Mouse (Mus musculus): ENCODE measurements around the gene Kpnb1.
A peak's percentile ranks its signal among the peaks of the same experiment; 100 is the strongest.

Kpnb1 gene

DNA sequence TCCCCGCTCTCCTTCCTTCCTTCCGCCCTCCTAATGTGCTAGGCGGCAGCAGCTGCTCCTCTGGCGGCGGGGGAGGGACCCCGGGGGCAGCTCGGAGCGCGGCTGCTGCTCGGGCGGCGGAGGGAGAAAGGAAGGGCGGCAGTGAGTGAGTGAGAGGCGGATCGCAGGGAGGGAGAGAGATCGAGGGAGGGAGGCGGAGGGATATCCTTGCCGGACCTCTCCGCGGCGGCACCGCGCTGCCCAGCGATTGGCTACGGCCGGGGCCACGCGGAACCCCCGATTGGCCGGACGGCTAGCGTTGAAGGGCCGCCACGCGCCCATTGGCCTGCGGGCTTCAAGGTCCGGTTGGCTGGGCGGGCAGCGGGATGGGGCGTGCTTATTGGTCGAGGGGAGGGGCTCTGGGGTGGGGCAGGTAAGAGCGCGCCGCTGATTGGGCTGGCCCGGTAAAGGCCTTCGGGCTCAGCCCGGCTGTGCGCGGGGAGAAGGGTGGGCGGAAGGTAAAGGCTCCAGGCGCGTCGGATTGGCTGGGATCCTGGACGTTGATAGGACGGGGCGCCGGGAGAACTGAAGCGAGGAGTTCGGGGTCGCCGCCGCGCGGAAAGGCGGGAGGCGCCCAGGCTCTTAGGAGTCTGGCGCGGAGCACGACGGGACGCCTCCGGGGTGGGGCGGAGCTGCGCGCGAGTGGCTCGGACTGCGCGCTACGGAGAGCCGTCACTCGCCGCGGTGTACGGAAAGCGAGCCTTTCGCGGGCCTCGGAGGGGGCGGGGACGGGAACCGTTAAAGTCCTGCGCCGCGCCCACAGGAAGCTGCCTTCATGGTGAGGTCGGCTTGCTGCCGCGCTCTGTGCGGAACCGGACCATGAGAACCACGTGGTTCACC, at the start of gene Kpnb1:
Gene Kpnb1, minus strand, starts transcription at position 118 of the 879 bp plus-strand sequence.
- peak; percentile 64; the same call in 1 of the 2 replicates for TF ChIP-seq GATA4 (IDR thresholded peaks at IDR 0.05; ENCODE audit: insufficient replicate concordance, low read length)

DNA sequence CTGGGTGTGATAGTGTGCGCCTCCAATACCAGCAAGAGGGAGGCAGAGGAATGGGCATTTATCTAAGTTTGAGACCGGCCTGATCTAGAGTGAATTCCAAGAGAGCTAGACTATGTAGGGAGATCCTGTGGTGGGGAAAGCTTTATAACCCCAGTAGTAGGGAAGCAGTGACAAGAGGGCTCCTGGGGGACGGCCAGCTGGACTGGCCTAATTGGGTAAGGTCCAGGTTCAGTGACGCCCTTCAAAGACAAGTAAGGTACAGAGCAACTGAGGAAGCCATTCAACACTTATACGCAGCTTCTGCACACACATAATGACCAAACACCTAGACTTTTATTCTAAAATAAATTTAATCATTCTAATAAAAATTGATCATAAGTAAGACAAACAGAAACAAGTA, 44.8 kb upstream of the Kpnb1 start:
- TF ChIP-seq GATA4 (IDR thresholded peaks at IDR 0.05; ENCODE audit: insufficient replicate concordance, low read length) = no peak

DNA sequence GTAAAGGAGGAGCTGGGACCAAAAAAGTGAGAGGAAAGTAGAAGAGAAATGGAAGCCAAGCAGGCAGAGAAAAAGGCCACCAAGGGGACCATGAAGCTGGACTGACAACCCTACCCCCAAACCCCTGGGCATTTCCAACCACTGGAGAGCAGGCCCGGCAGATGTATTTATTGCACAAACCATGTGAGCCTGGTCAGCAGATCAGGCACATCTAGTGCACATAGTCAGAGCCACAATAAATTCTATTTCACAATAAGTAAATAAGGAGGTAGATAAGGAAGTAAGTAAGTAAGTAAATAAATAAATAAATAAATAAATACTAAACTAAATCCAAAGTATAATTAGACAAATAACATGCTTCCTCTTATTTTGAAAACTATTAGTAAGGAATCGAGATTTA, 41.7 kb upstream of the Kpnb1 start:
- no peak for TF ChIP-seq GATA4 (IDR thresholded peaks at IDR 0.05; ENCODE audit: insufficient replicate concordance, low read length)

DNA sequence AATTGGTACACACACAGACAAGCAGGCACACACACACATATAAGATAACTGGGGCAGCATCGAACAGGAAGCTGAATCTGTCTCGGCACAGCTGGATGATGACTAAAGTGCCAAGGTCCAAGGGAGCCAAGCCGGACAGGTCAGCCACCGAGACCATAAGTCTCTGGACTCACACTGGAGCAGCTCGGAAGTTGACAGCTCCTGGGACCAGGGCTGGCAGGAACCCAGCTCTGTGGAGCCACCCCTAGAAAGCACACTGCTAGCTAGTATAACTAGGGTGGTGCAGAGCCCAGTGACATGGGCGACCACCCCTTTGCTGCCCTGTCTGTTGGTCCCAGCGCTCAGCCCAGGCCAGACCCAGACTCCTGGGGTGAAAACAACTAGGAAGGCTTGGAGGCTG, 41.3 kb upstream of the Kpnb1 start:
- no peak for TF ChIP-seq GATA4 (IDR thresholded peaks at IDR 0.05; ENCODE audit: insufficient replicate concordance, low read length)

DNA sequence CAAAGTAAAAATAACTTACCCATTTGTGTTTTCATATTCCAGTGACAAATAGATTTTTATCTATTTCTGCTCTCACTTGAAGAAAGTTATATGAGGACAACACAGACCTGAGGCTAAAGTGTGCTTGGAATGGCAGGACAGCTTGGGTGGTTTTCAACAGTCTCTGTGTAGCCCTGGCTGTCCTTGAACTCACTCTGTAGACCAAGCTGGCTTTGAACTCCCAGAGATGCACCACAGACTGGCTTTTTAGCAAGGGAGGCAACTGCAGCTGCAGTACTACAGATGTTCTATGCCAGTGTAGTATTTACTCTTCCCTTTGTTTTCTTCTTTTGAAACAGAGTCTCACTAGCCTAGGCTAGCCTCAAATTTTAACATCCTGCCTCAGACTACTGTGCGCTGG, 38.5 kb upstream of the Kpnb1 start:
- TF ChIP-seq GATA4 (IDR thresholded peaks at IDR 0.05; ENCODE audit: insufficient replicate concordance, low read length) = no peak

DNA sequence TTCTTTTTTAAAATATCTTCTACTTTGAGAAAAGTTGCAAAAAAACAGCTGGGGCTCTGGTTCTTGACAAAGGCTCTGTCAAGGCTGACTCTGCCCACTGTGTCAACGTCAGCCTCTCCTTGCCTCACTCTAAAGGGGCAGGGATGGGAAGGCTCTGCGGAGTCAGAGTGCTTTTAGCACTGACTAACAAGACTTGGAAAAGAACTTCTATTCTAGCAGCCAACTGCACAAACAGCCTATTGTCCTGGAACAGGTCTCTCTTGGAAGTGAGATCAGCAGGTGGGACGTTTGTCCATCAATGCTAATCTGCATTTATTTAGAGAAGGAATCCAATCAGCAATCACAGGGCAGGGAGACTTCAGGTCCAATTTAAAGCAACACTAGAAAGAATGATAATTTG, 35.8 kb upstream of the Kpnb1 start:
- no peak for TF ChIP-seq GATA4 (IDR thresholded peaks at IDR 0.05; ENCODE audit: insufficient replicate concordance, low read length)

DNA sequence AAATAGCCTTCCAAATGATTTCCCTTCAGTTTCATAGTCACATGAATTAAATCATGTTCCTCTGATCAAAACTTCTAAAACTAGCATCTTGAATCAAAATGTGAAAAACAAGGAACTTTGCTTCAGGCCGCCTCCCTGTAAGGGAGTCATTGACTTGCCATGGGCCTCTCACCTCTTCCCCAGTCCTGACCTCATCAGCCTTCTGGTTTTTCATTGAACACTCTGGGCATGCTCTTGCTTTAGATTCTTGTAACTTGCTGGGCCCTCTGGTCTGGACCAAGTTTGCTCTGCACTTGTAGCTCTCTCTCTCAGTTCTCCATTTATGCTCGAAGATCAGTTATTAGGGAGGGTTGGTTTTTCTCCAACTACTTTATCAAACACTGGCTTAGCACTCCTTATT, 33.9 kb upstream of the Kpnb1 start:
- no peak for TF ChIP-seq GATA4 (IDR thresholded peaks at IDR 0.05; ENCODE audit: insufficient replicate concordance, low read length)

DNA sequence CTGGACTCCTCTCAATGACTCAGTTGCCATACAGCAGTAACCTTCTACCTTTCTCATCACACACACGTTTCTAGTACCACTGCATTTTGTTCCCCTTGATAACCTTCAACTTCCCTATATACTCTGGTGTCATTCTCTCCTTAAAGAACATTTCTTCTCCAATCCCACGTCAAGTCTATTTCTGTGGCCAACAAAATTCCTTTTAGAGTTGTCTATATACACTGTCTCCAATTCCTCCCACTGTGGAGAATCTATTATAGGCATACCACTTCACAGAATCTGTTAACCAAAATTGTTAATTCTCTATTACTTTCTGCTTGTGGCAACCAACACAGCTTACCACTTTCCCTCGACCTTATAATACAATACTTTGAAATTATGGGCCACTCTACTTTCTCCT, 32.5 kb upstream of the Kpnb1 start:
- TF ChIP-seq GATA4 (IDR thresholded peaks at IDR 0.05; ENCODE audit: insufficient replicate concordance, low read length) = no peak

DNA sequence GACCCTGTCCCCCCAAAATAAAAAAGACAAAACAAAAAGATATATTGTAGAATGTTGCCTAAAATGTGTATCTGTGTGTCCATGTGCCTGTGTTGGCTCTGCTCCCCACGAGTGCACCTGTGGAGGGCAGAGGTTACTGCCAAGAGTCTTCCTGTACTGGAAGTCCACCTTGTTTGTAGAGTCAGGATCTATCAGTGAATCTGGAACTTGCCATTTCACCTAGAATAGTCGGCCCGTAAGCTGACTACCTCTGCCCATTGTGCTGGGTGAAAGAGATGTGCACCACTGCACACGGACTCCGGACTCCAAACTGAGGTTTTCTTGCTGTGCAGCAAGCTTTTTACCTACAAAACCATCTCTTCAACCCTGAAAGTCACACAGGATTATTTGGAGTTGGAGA, 26.7 kb upstream of the Kpnb1 start:
- TF ChIP-seq GATA4 (IDR thresholded peaks at IDR 0.05; ENCODE audit: insufficient replicate concordance, low read length) = no peak

DNA sequence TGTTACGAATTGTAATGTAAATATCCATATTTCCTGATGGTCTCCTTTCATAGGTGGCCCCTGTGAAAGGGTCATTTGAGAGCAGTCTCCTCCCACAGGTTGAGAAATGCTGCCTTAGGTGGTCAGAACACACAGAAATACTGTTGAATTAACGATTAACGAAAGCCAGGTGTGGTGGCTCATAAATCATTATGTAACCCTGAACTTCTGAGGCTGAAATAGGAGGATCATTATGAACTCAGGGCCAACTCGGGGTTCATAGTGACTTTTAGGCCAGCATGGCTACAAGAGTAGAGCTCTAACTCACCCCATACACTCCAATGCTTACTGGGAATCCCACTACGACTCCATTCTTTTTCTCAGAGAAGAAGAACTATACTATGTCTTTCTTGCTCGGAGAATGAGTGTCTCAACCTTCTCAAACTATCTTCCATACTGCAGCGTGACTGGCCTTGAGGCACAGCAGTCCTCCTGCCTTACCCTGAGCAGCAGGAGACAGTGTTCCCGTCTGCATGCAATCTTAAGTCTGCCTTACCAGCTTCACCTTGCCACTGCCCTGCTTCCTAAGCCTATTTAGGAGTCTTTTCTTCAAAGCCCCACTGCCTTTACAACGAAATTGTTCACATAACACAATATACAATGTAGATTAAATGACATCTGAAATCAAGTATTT, 23.2 kb upstream of the Kpnb1 start:
- no peak for TF ChIP-seq GATA4 (IDR thresholded peaks at IDR 0.05; ENCODE audit: insufficient replicate concordance, low read length)

DNA sequence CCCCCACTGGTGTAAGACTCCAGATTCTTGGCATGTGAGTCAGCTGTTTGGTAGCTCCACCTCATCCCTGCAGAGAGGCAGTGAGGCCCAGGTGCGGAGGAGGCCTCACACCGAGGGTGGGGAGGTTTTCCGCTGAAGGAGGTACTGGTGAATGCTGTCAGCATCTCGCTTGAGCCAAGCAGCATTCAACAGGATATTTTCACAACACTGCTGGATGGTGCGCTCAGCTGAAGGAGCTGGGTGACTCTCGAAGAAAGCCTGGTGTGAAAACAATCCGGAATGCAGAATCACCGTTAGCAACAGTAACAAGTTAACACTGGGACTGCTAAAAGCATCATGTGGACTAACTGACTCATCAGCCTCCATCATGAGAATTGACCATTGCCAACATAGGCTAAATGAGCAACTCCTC, 19.3 kb upstream of the Kpnb1 start:
- TF ChIP-seq GATA4 (IDR thresholded peaks at IDR 0.05; ENCODE audit: insufficient replicate concordance, low read length) = no peak

DNA sequence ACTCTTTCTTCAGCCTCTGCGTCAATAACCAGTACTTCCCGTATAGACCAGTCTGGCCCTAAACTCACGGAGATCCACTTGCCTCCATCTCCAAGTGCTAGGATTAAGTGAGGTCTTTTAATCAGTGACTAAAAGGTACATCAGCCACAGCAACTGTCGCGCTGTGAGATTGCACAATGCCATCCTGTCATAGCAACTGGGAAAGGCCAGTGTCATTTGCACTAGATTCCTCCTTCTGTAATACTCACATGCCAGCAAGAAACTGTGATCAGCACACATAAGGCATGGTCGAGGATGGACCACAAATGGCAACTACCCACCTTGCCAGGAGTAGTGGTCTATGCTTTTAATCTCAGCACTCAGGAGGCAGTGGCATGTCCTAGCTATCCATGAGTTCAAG, 11.8 kb upstream of the Kpnb1 start:
- no peak for TF ChIP-seq GATA4 (IDR thresholded peaks at IDR 0.05; ENCODE audit: insufficient replicate concordance, low read length)

DNA sequence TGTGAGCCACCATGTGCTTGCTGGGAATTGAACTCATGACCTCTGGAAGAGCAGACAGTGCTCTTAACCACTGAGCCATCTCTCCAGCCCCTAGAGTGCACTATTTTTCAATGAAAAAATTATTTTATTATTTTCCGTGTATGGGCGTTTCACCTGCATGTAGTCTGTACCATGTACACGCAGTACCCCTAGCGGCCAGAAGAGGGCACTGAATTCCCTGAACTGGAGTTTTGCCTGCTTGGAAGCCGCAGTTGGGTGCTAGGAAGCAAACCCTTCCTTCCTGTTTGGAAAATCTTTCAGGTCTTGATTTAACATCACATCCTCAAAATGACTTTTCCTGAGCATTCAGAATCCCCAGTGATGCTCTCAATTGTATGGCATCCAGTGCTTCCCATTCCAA, 10.9 kb upstream of the Kpnb1 start:
- TF ChIP-seq GATA4 (IDR thresholded peaks at IDR 0.05; ENCODE audit: insufficient replicate concordance, low read length) = no peak

DNA sequence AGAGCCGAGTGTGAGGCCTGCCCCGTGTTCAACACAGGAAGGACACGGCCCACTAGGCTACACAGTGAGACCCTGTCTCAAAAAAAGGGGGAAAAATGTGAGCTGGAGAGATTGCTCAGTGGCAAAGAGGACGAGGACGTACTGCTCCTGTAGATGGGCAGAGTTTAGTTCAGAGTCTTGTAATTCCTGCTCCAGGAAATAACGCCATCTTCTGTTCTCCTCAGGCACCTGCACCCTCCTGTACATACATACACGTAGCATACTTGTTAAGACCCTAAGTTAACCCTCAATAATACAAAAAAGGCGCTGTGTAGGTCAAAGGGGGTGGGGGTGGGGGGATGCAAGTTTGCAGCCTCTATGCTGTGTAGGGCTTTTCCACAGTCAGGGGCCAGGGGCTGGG, 9.3 kb upstream of the Kpnb1 start:
- no peak for TF ChIP-seq GATA4 (IDR thresholded peaks at IDR 0.05; ENCODE audit: insufficient replicate concordance, low read length)

DNA sequence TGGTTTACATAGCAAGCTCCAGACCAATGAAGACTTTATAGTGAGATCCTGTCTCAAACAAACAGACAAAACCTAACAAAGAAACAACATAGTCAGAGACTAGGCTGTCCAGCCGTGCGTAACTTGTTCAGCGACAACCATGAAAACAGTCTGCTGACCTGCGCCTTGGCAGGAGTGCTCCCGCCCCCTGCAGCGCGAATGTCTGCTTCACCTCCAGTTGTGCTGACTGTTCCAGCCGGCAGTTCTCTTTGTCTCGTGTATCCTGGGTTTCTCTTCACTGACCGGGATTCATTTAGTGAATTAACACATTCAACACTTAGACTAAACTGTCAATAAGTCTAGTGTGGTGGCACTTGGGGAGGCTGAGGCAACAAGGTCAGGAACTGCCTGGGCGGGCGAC, 8.9 kb upstream of the Kpnb1 start:
- no peak for TF ChIP-seq GATA4 (IDR thresholded peaks at IDR 0.05; ENCODE audit: insufficient replicate concordance, low read length)

DNA sequence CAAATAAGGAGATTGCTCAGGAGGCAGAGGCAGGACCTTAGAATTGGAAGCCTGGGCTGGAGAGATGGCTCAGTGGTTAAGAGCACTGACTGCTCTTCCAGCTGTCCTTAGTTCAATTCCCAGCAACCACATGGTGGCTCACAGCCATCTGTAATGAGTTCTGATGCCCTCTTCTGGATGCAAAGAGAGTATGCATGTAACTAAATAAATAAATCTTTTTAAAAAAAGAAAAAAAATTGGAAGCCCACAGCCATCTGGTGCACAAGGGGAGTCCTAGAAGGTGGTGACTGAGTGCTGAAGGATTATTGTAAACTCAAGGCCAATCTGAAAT, 4.9 kb upstream of the Kpnb1 start:
- TF ChIP-seq GATA4 (IDR thresholded peaks at IDR 0.05; ENCODE audit: insufficient replicate concordance, low read length) = no peak

Data from liver, adult (tissue).